ENCODE assay signal across 15 mouse cellular contexts in genomic region chr2:100857772-100858171, GRCm38 (mm10).
"Had no signal": no experiment of that assay in that cellular context is flagged by ENCODE, and none has a peak within 500 bp of the region (broad histone marks: within the 10 kb centered on the region; RNA-seq: fewer than 3 reads in every experiment).

No protein-coding gene starts in this region.

- DNase-seq: liver, embryonic 13.5 days; liver, postnatal 0 days; lung, postnatal 10 days; lung, postnatal 36 days; right cerebral cortex, postnatal 14 days; thymus, adult 18-20 months; thymus, postnatal 14 days; thymus, postnatal 36 days had no signal

- H3K4me3 ChIP-seq: liver, embryonic 13.5 days; liver, embryonic 15.5 days; megakaryocyte, embryonic 14.5 days; midbrain, embryonic 13.5 days; midbrain, embryonic 15.5 days; neural tube, embryonic 12.5 days had no signal

- H3K36me3 ChIP-seq: liver, embryonic 13.5 days; liver, embryonic 15.5 days; midbrain, embryonic 13.5 days; midbrain, embryonic 15.5 days; neural tube, embryonic 12.5 days had no signal

- H3K4me2 ChIP-seq: liver, embryonic 13.5 days; liver, embryonic 15.5 days; midbrain, embryonic 11.5 days; midbrain, embryonic 13.5 days; midbrain, embryonic 15.5 days; neural tube, embryonic 12.5 days had no signal

- H3K9ac ChIP-seq: liver, embryonic 13.5 days; liver, embryonic 15.5 days; liver, postnatal 0 days; midbrain, embryonic 13.5 days; midbrain, embryonic 15.5 days; neural tube, embryonic 12.5 days had no signal

- H3K9me3 ChIP-seq: liver, embryonic 13.5 days; liver, embryonic 15.5 days; megakaryocyte, embryonic 14.5 days; midbrain, embryonic 13.5 days; midbrain, embryonic 15.5 days; neural tube, embryonic 12.5 days had no signal

- ATAC-seq: liver, postnatal 0 days; midbrain, embryonic 13.5 days; midbrain, embryonic 15.5 days had no signal

- H3K4me1 ChIP-seq: liver, embryonic 13.5 days; liver, embryonic 15.5 days; megakaryocyte, embryonic 14.5 days; midbrain, embryonic 13.5 days; midbrain, embryonic 15.5 days; neural tube, embryonic 12.5 days had no signal

- H3K27me3 ChIP-seq: liver, embryonic 13.5 days; liver, embryonic 15.5 days; megakaryocyte, embryonic 14.5 days; midbrain, embryonic 13.5 days; midbrain, embryonic 15.5 days; neural tube, embryonic 12.5 days had no signal

- H3K27ac ChIP-seq: liver, embryonic 13.5 days; liver, embryonic 15.5 days; macrophage; midbrain, embryonic 13.5 days; midbrain, embryonic 15.5 days; neural tube, embryonic 12.5 days had no signal
